Mouse (Mus musculus): ENCODE measurements around the gene Sbno2. TPM values are rescaled to one million over a fixed set of nuclear protein-coding genes. Genes with fewer than 3 reads are reported as not detected.

The Sbno2 gene
- polyA plus RNA-seq, 1 experiment from 2014 or later = 10.4 TPM

- Histone ChIP-seq H3K4me3 (replicated peaks) (no peak overlapping the region), H3K9me3 (replicated peaks) (no peaks in the 10 kb centered on the region), H3K9ac (no peak overlapping the region), H3K27ac (replicated peaks) (no peak overlapping the region), H3K27me3 (no peaks in the 10 kb centered on the region), H3K36me3 (replicated peaks) (peaks cover 39% of the 10 kb centered on the region), H3K4me2 (no peak overlapping the region), H3K4me1 (replicated peaks) (peaks cover 70% of the 10 kb centered on the region)
- no peak for ATAC-seq (ENCODE audit: insufficient read depth)
- 77% methylated on average over 12 of the region's 12 CpGs for WGBS (ENCODE audit: insufficient replicate concordance)
These were observed 83.2 kb downstream of the Sbno2 start for GRCm38 (mm10) chr10:80022164-80022563.

- Histone ChIP-seq H3K9ac (no peak overlapping the region), H3K4me1 (replicated peaks) (peaks cover 75% of the 10 kb centered on the region), H3K4me2 (no peak overlapping the region), H3K27ac (replicated peaks) (no peak overlapping the region), H3K36me3 (replicated peaks) (peaks cover 30% of the 10 kb centered on the region), H3K27me3 (no peaks in the 10 kb centered on the region), H3K4me3 (replicated peaks) (no peak overlapping the region), H3K9me3 (replicated peaks) (no peaks in the 10 kb centered on the region)
- ATAC-seq (ENCODE audit: insufficient read depth) = no peak
- 83% methylated on average over 13 of the region's 13 CpGs for WGBS (ENCODE audit: insufficient replicate concordance)
These were observed 84.1 kb downstream of the Sbno2 start for GRCm38 (mm10) chr10:80021320-80021641.

- no peak overlapping the region for H3K27ac ChIP-seq (replicated peaks)
- H3K4me2 ChIP-seq = no peak overlapping the region
- no peaks in the 10 kb centered on the region for H3K9me3 ChIP-seq (replicated peaks)
- 83% methylated on average over 18 of the region's 18 CpGs for WGBS (ENCODE audit: insufficient replicate concordance)
- no peak for ATAC-seq (ENCODE audit: insufficient read depth)
- no peak overlapping the region for H3K9ac ChIP-seq
- H3K36me3 ChIP-seq (replicated peaks) = peaks cover 26% of the 10 kb centered on the region
- peaks cover 75% of the 10 kb centered on the region for H3K4me1 ChIP-seq (replicated peaks)
- H3K27me3 ChIP-seq = no peaks in the 10 kb centered on the region
- H3K4me3 ChIP-seq (replicated peaks) = no peak overlapping the region
These were observed 84.6 kb downstream of the Sbno2 start for GRCm38 (mm10) chr10:80020603-80021319.

- no peak overlapping the region for H3K4me3 ChIP-seq (replicated peaks)
- 77% methylated on average over 11 of the region's 11 CpGs for WGBS (ENCODE audit: insufficient replicate concordance)
- no peak for ATAC-seq (ENCODE audit: insufficient read depth)
- no peak overlapping the region; the same call in 1 of the 2 replicates for H3K27ac ChIP-seq (replicated peaks)
- H3K27me3 ChIP-seq = no peaks in the 10 kb centered on the region
- H3K9me3 ChIP-seq (replicated peaks) = no peaks in the 10 kb centered on the region
- no peak overlapping the region for H3K4me2 ChIP-seq
- peaks cover 71% of the 10 kb centered on the region for H3K4me1 ChIP-seq (replicated peaks)
- peaks cover 31% of the 10 kb centered on the region for H3K36me3 ChIP-seq (replicated peaks)
- no peak overlapping the region for H3K9ac ChIP-seq
These were observed 85.2 kb downstream of the Sbno2 start for GRCm38 (mm10) chr10:80020191-80020590.

GRCm38 (mm10) chr10:80019471-80020131 lies 85.8 kb downstream of the Sbno2 start:
- H3K9ac ChIP-seq = 0 out of 2 replicates have a peak overlapping the region, but pooled peaks have one; percentile 15
- 0 out of 2 replicates have a peak, but pooled peaks cover 3% of the 10 kb centered on the region for H3K27me3 ChIP-seq
- peak overlapping the region; percentile 81 for H3K27ac ChIP-seq (replicated peaks)
- H3K4me1 ChIP-seq (replicated peaks) = peaks cover 69% of the 10 kb centered on the region
- WGBS (ENCODE audit: insufficient replicate concordance) = 58% methylated on average over 20 of the region's 20 CpGs
- H3K4me3 ChIP-seq (replicated peaks) = peak overlapping the region; percentile 42
- H3K9me3 ChIP-seq (replicated peaks) = no peaks in the 10 kb centered on the region
- peaks cover 37% of the 10 kb centered on the region for H3K36me3 ChIP-seq (replicated peaks)
- 0 out of 2 replicates have a peak, but pooled peaks have one; percentile 23 for ATAC-seq (ENCODE audit: insufficient read depth)
- H3K4me2 ChIP-seq = peak overlapping the region; percentile 77

GRCm38 (mm10) chr10:80018739-80019297 lies 86.6 kb downstream of the Sbno2 start:
- 3% methylated on average over 15 of the region's 15 CpGs for WGBS (ENCODE audit: insufficient replicate concordance)
- Histone ChIP-seq H3K9ac (peak overlapping the region; percentile 15; the same call in 1 of the 2 replicates), H3K4me2 (peak overlapping the region; percentile 77), H3K4me3 (replicated peaks) (peak overlapping the region; percentile 42), H3K27ac (replicated peaks) (peak overlapping the region; percentile 81), H3K36me3 (replicated peaks) (peaks cover 44% of the 10 kb centered on the region), H3K4me1 (replicated peaks) (peaks cover 68% of the 10 kb centered on the region), H3K27me3 (peaks cover 11% of the 10 kb centered on the region), H3K9me3 (replicated peaks) (no peaks in the 10 kb centered on the region)
- ATAC-seq (ENCODE audit: insufficient read depth) = peak; percentile 57

- Histone ChIP-seq H3K27me3 (peaks cover 15% of the 10 kb centered on the region), H3K27ac (replicated peaks) (peak overlapping the region; percentile 84), H3K4me3 (replicated peaks) (peak overlapping the region; percentile 61), H3K9ac (peak overlapping the region; percentile 57), H3K9me3 (replicated peaks) (no peaks in the 10 kb centered on the region), H3K36me3 (replicated peaks) (peaks cover 51% of the 10 kb centered on the region), H3K4me1 (replicated peaks) (peaks cover 63% of the 10 kb centered on the region), H3K4me2 (peak overlapping the region; percentile 77)
- ATAC-seq (ENCODE audit: insufficient read depth) = no peak
- 24% methylated on average over 14 of the region's 14 CpGs for WGBS (ENCODE audit: insufficient replicate concordance)
These were observed 87.6 kb downstream of the Sbno2 start for GRCm38 (mm10) chr10:80017771-80018170.

GRCm38 (mm10) chr10:80017361-80017760 lies 88.0 kb downstream of the Sbno2 start:
- peaks cover 63% of the 10 kb centered on the region for H3K4me1 ChIP-seq (replicated peaks)

GRCm38 (mm10) chr10:80016931-80017330 lies 88.4 kb downstream of the Sbno2 start:
- H3K4me2 ChIP-seq = peak overlapping the region; percentile 77
- peaks cover 53% of the 10 kb centered on the region for H3K36me3 ChIP-seq (replicated peaks)
- peak overlapping the region; percentile 57 for H3K9ac ChIP-seq
- peaks cover 63% of the 10 kb centered on the region for H3K4me1 ChIP-seq (replicated peaks)
- peak overlapping the region; percentile 84 for H3K27ac ChIP-seq (replicated peaks)
- WGBS (ENCODE audit: insufficient replicate concordance) = 17% methylated on average over 10 of the region's 10 CpGs
- ATAC-seq (ENCODE audit: insufficient read depth) = peak; percentile 19
- H3K9me3 ChIP-seq (replicated peaks) = no peaks in the 10 kb centered on the region
- peaks cover 15% of the 10 kb centered on the region for H3K27me3 ChIP-seq
- peak overlapping the region; percentile 61 for H3K4me3 ChIP-seq (replicated peaks)

More at GRCm38 (mm10) chr10:80017361-80017760, 88.0 kb downstream of the Sbno2 start:
- Histone ChIP-seq H3K36me3 (replicated peaks) (peaks cover 53% of the 10 kb centered on the region), H3K27ac (replicated peaks) (peak overlapping the region; percentile 84), H3K9ac (peak overlapping the region; percentile 57), H3K27me3 (peaks cover 15% of the 10 kb centered on the region), H3K4me3 (replicated peaks) (peak overlapping the region; percentile 61), H3K9me3 (replicated peaks) (no peaks in the 10 kb centered on the region), H3K4me2 (peak overlapping the region; percentile 77)
- 10% methylated on average over 3 of the region's 3 CpGs for WGBS (ENCODE audit: insufficient replicate concordance)
- peak; percentile 45 for ATAC-seq (ENCODE audit: insufficient read depth)

- H3K9ac ChIP-seq = peak within 1 kb of the TSS; percentile 57
- 13% methylated on average over 11 of the region's 11 CpGs for WGBS (ENCODE audit: insufficient replicate concordance)
- peaks cover 53% of the 10 kb centered on the region for H3K36me3 ChIP-seq (replicated peaks)
- H3K27me3 ChIP-seq = peaks cover 15% of the 10 kb centered on the region
- H3K4me2 ChIP-seq = peak within 1 kb of the TSS; percentile 77
- H3K9me3 ChIP-seq (replicated peaks) = no peaks in the 10 kb centered on the region
- H3K4me1 ChIP-seq (replicated peaks) = peaks cover 63% of the 10 kb centered on the region
- ATAC-seq (ENCODE audit: insufficient read depth) = peak; percentile 68
- H3K4me3 ChIP-seq (replicated peaks) = peak within 1 kb of the TSS; percentile 61
- peak within 1 kb of the TSS; percentile 84 for H3K27ac ChIP-seq (replicated peaks)
These were observed 88.9 kb downstream of the Sbno2 start, which contains the start of gene Arhgap45 for GRCm38 (mm10) chr10:80016511-80016910. Gene Arhgap45, plus strand, starts transcription at chr10:80016653.

GRCm38 (mm10) chr10:80015583-80015982 lies 89.8 kb downstream of the Sbno2 start:
- no peak for ATAC-seq (ENCODE audit: insufficient read depth)
- peaks cover 53% of the 10 kb centered on the region for H3K36me3 ChIP-seq (replicated peaks)
- peaks cover 59% of the 10 kb centered on the region for H3K4me1 ChIP-seq (replicated peaks)
- H3K9ac ChIP-seq = no peak overlapping the region
- no peak overlapping the region for H3K4me3 ChIP-seq (replicated peaks)
- H3K4me2 ChIP-seq = 0 out of 2 replicates have a peak overlapping the region, but pooled peaks have one; percentile 77
- WGBS (ENCODE audit: insufficient replicate concordance) = 82% methylated on average over 10 of the region's 10 CpGs
- H3K27ac ChIP-seq (replicated peaks) = peak overlapping the region; percentile 84
- peaks cover 15% of the 10 kb centered on the region for H3K27me3 ChIP-seq
- peaks cover 6% of the 10 kb centered on the region for H3K9me3 ChIP-seq (replicated peaks)

Data from liver, embryonic 15.5 days (tissue).